Mouse (Mus musculus): ENCODE measurements around the gene Gm2663.

- no peak for TF ChIP-seq CTCF (IDR thresholded peaks at IDR 0.05; ENCODE audit: control insufficient read depth, insufficient read depth, insufficient read length)
- no peak for TF ChIP-seq MYOD1 (IDR thresholded peaks at IDR 0.05; ENCODE audit: control insufficient read depth, insufficient read length, low read depth)
- no peak for TF ChIP-seq USF1 (IDR thresholded peaks at IDR 0.05; ENCODE audit: low read depth)
- TF ChIP-seq MAX (IDR thresholded peaks at IDR 0.05) = no peak
Observed at GRCm38 (mm10) chr6:41032802-41033201, 33.5 kb upstream of the Gm2663 start.

Data from C2C12 (cell line).